Mouse (Mus musculus) cerebellum, adult 2 months (tissue): ENCODE data around the gene Tgm2.

ENCODE experiments used
- CTCF ChIP-seq: fragments of 200-500 bp; IDR thresholded peaks from 2 replicates; pipeline ENCODE4 v1.5.1; 2011; ENCODE audit warnings: low read depth, mild to moderate bottlenecking, control low read depth, low read length, moderate library complexity, borderline replicate concordance; ENCODE audit not compliant: insufficient read depth
- POLR2A ChIP-seq: fragments of 200-500 bp; IDR thresholded peaks from 2 replicates; pipeline ENCODE4 v1.6.1; 2011; ENCODE audit warnings: low read length, control low read depth, borderline replicate concordance; ENCODE audit not compliant: insufficient read depth

- no peak for TF ChIP-seq CTCF
- no peak for TF ChIP-seq POLR2A
Observed at GRCm38 (mm10) chr2:158175433-158175832, 29.2 kb upstream of the Tgm2 start.
